27 mouse cellular contexts compared by ENCODE assay signal in the genomic region with DNA sequence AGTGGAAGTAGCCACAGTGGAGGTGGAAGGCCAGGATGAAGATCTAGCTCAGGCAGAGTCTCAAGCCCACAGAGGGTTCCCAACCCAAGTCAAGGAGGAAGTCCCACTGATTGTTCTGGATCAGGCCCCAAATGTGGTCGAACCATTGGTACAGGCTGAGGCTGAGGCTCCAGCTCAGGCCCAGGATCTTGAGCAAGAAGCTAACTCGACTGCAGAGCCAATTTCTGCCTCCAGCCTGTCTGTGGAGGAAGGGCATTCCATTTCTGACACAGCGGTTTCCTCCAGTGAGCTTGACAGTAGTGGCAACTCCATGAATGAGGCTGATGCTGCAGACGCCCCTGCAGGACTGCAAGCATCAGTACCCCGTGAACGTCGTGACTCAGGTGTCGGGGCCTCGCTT.
"Had no signal": no experiment of that assay in that cellular context is flagged by ENCODE, and none has a peak within 500 bp of the region (broad histone marks: within the 10 kb centered on the region; RNA-seq: fewer than 3 reads in every experiment).

No protein-coding gene starts in this region.

- H3K27me3 ChIP-seq: heart, embryonic 15.5 days; liver, embryonic 13.5 days had no signal

- ATAC-seq: hindbrain, embryonic 16.5 days; intestine, embryonic 16.5 days had no signal

- H3K36me3 ChIP-seq: hindbrain, embryonic 10.5 days; hindbrain, embryonic 12.5 days; limb, embryonic 10.5 days; limb, embryonic 12.5 days; liver, embryonic 13.5 days; liver, embryonic 15.5 days had no signal

- H3K4me2 ChIP-seq: heart, embryonic 13.5 days; heart, embryonic 15.5 days; hindbrain, embryonic 12.5 days; hindbrain, embryonic 14.5 days; limb, embryonic 12.5 days; liver, embryonic 11.5 days; liver, embryonic 13.5 days; liver, embryonic 15.5 days had no signal

- H3K9me3 ChIP-seq: heart, embryonic 10.5 days; heart, embryonic 13.5 days; heart, embryonic 15.5 days; hindbrain, embryonic 10.5 days; hindbrain, embryonic 12.5 days; limb, embryonic 10.5 days; limb, embryonic 12.5 days; liver, embryonic 13.5 days; liver, embryonic 15.5 days had no signal

- H3K4me3 ChIP-seq: gastrocnemius, adult 2 months; heart, embryonic 10.5 days; heart, embryonic 13.5 days; heart, embryonic 15.5 days; hindbrain, embryonic 10.5 days; hindbrain, embryonic 12.5 days; layer of hippocampus, adult 2 months; left cerebral cortex, adult 2 months; limb, embryonic 10.5 days; limb, embryonic 12.5 days; liver, embryonic 13.5 days; liver, embryonic 15.5 days had no signal

- DNase-seq: gastrocnemius, adult 2 months; gastrocnemius, postnatal 10 days; gastrocnemius, postnatal 25 days; heart, adult 18-20 months; heart, postnatal 14 days; heart, postnatal 4 days; kidney, adult 18-20 months; kidney, adult 8-10 months; kidney, postnatal 10 days; kidney, postnatal 25 days; kidney, postnatal 4 days; liver; liver, embryonic 13.5 days had no signal

- H3K27ac ChIP-seq: gastrocnemius, adult 2 months; heart, embryonic 10.5 days; heart, embryonic 13.5 days; heart, embryonic 15.5 days; hindbrain, embryonic 10.5 days; hindbrain, embryonic 12.5 days; hindbrain, embryonic 14.5 days; layer of hippocampus, adult 2 months; left cerebral cortex, adult 2 months; limb, embryonic 10.5 days; limb, embryonic 12.5 days; liver, embryonic 13.5 days; liver, embryonic 15.5 days had no signal

- H3K9ac ChIP-seq: heart, embryonic 13.5 days; heart, embryonic 15.5 days; hindbrain, embryonic 12.5 days; hindbrain, embryonic 14.5 days; limb, embryonic 12.5 days; liver, embryonic 13.5 days; liver, embryonic 15.5 days had no signal

- H3K4me1 ChIP-seq: heart, embryonic 10.5 days; heart, embryonic 13.5 days; heart, embryonic 15.5 days; hindbrain, embryonic 10.5 days; hindbrain, embryonic 12.5 days; limb, embryonic 10.5 days; limb, embryonic 12.5 days; liver, embryonic 13.5 days; liver, embryonic 15.5 days had no signal
